Mouse (Mus musculus): ENCODE measurements at regions not wholly inside any gene's neighbourhood (a gene's known extent, or its start where the extent isn't known, plus 50 kb on each side); places are given as distances from the start of the nearest gene placed in this dataset.

GRCm38 (mm10) chr2:63347562-63347961 is 163.5 kb upstream of the Kcnh7 start:
- no peak for ATAC-seq (ENCODE audit: low FRiP score)
- Histone ChIP-seq H3K36me3 (ENCODE audit: control insufficient read depth, insufficient read depth, low read length) (no peaks in the 10 kb centered on the region), H3K4me1 (ENCODE audit: control insufficient read depth, insufficient read depth, low read length) (no peaks in the 10 kb centered on the region), H3K4me2 (no peak overlapping the region), H3K9ac (ENCODE audit: low read length) (no peak overlapping the region), H3K27ac (ENCODE audit: low read depth, low read length) (no peak overlapping the region), H3K27me3 (ENCODE audit: control insufficient read depth, insufficient read depth, low read length) (no peaks in the 10 kb centered on the region), H3K4me3 (ENCODE audit: low read depth, low read length) (no peak overlapping the region), H3K9me3 (ENCODE audit: control insufficient read depth, low read length) (no peaks in the 10 kb centered on the region)
- WGBS, result 86% methylated on average over 3 of the region's 3 CpGs
- DNase-seq (ENCODE audit: low spot score, missing footprints), result no peak

GRCm38 (mm10) chr2:63326750-63327149 is 142.7 kb upstream of the Kcnh7 start:
- Histone ChIP-seq H3K4me3 (ENCODE audit: low read depth, low read length) (no peak overlapping the region), H3K27ac (ENCODE audit: low read depth, low read length) (no peak overlapping the region), H3K36me3 (ENCODE audit: control insufficient read depth, insufficient read depth, low read length) (no peaks in the 10 kb centered on the region), H3K27me3 (ENCODE audit: control insufficient read depth, insufficient read depth, low read length) (no peaks in the 10 kb centered on the region), H3K9me3 (ENCODE audit: control insufficient read depth, low read length) (no peaks in the 10 kb centered on the region), H3K9ac (ENCODE audit: low read length) (no peak overlapping the region), H3K4me2 (no peak overlapping the region), H3K4me1 (ENCODE audit: control insufficient read depth, insufficient read depth, low read length) (no peaks in the 10 kb centered on the region)
- no peak for ATAC-seq (ENCODE audit: low FRiP score)
- 92% methylated on average over 4 of the region's 4 CpGs for WGBS
- DNase-seq (ENCODE audit: low spot score, missing footprints), result no peak

- no peaks in the 10 kb centered on the region for H3K36me3 ChIP-seq (ENCODE audit: control insufficient read depth, insufficient read depth, low read length)
- no peaks in the 10 kb centered on the region for H3K9me3 ChIP-seq (ENCODE audit: control insufficient read depth, low read length)
- no peak for ATAC-seq (ENCODE audit: low FRiP score)
- no peak overlapping the region for H3K9ac ChIP-seq (ENCODE audit: low read length)
- H3K27me3 ChIP-seq (ENCODE audit: control insufficient read depth, insufficient read depth, low read length), result no peaks in the 10 kb centered on the region
- DNase-seq (ENCODE audit: low spot score, missing footprints), result no peak
- H3K4me3 ChIP-seq (ENCODE audit: low read depth, low read length), result no peak overlapping the region
- H3K4me1 ChIP-seq (ENCODE audit: control insufficient read depth, insufficient read depth, low read length), result no peaks in the 10 kb centered on the region
- H3K4me2 ChIP-seq, result no peak overlapping the region
- H3K27ac ChIP-seq (ENCODE audit: low read depth, low read length), result no peak overlapping the region
Measured at GRCm38 (mm10) chr2:63280911-63281310, 96.8 kb upstream of the Kcnh7 start.

- no peak overlapping the region for H3K27ac ChIP-seq (ENCODE audit: low read depth, low read length)
- DNase-seq (ENCODE audit: low spot score, missing footprints) (no peak), ATAC-seq (ENCODE audit: low FRiP score) (peak; percentile 65)
- WGBS, result 38% methylated on average over 3 of the region's 3 CpGs
- H3K27me3 ChIP-seq (ENCODE audit: control insufficient read depth, insufficient read depth, low read length), result no peaks in the 10 kb centered on the region
- H3K9me3 ChIP-seq (ENCODE audit: control insufficient read depth, low read length), result no peaks in the 10 kb centered on the region
- no peaks in the 10 kb centered on the region for H3K36me3 ChIP-seq (ENCODE audit: control insufficient read depth, insufficient read depth, low read length)
- no peaks in the 10 kb centered on the region for H3K4me1 ChIP-seq (ENCODE audit: control insufficient read depth, insufficient read depth, low read length)
- no peak overlapping the region for H3K4me2 ChIP-seq
- no peak overlapping the region for H3K4me3 ChIP-seq (ENCODE audit: low read depth, low read length)
- H3K9ac ChIP-seq (ENCODE audit: low read length), result no peak overlapping the region
Measured at GRCm38 (mm10) chr2:63273799-63274203, 89.7 kb upstream of the Kcnh7 start.

- H3K27me3 ChIP-seq (ENCODE audit: control insufficient read depth, insufficient read depth, low read length), result no peaks in the 10 kb centered on the region
- H3K9me3 ChIP-seq (ENCODE audit: control insufficient read depth, low read length), result no peaks in the 10 kb centered on the region
- WGBS, result 79% methylated on average over 4 of the region's 4 CpGs
- no peaks in the 10 kb centered on the region for H3K36me3 ChIP-seq (ENCODE audit: control insufficient read depth, insufficient read depth, low read length)
- no peak overlapping the region for H3K9ac ChIP-seq (ENCODE audit: low read length)
- no peak for ATAC-seq (ENCODE audit: low FRiP score)
- H3K4me3 ChIP-seq (ENCODE audit: low read depth, low read length), result no peak overlapping the region
- no peaks in the 10 kb centered on the region for H3K4me1 ChIP-seq (ENCODE audit: control insufficient read depth, insufficient read depth, low read length)
- no peak overlapping the region for H3K27ac ChIP-seq (ENCODE audit: low read depth, low read length)
- no peak overlapping the region for H3K4me2 ChIP-seq
- no peak for DNase-seq (ENCODE audit: low spot score, missing footprints)
Measured at GRCm38 (mm10) chr2:63246091-63246612, 62.1 kb upstream of the Kcnh7 start.

- no peak overlapping the region for H3K9ac ChIP-seq (ENCODE audit: low read length)
- H3K9me3 ChIP-seq (ENCODE audit: control insufficient read depth, low read length), result no peaks in the 10 kb centered on the region
- WGBS, result 92% methylated on average over 3 of the region's 3 CpGs
- no peak for DNase-seq (ENCODE audit: low spot score, missing footprints)
- no peak overlapping the region for H3K4me2 ChIP-seq
- ATAC-seq (ENCODE audit: low FRiP score), result no peak
- no peaks in the 10 kb centered on the region for H3K4me1 ChIP-seq (ENCODE audit: control insufficient read depth, insufficient read depth, low read length)
- H3K27me3 ChIP-seq (ENCODE audit: control insufficient read depth, insufficient read depth, low read length), result no peaks in the 10 kb centered on the region
- no peaks in the 10 kb centered on the region for H3K36me3 ChIP-seq (ENCODE audit: control insufficient read depth, insufficient read depth, low read length)
- H3K4me3 ChIP-seq (ENCODE audit: low read depth, low read length), result no peak overlapping the region
- H3K27ac ChIP-seq (ENCODE audit: low read depth, low read length), result no peak overlapping the region
Measured at GRCm38 (mm10) chr2:63239326-63239725, 55.2 kb upstream of the Kcnh7 start.

Data from midbrain, embryonic 11.5 days (tissue).